Mouse (Mus musculus): ENCODE data around the gene Srsf2. TPM values are rescaled to one million over a fixed set of nuclear protein-coding genes. Genes with fewer than 3 reads are reported as not detected.

Gene Srsf2
- polyA plus RNA-seq, 1 experiment, result 156 TPM

GRCm38 (mm10) chr11:116884061-116884460, 31.2 kb upstream of the Srsf2 start:
- TF ChIP-seq CTCF (IDR thresholded peaks at IDR 0.05; ENCODE audit: control insufficient read depth, insufficient read depth, insufficient replicate concordance, low read depth, low read length), result no peak
- TF ChIP-seq POLR2A (IDR thresholded peaks at IDR 0.05; ENCODE audit: control insufficient read depth, low read depth, low read length), result no peak
- Histone ChIP-seq H3K36me3 (ENCODE audit: control insufficient read depth, insufficient read depth, low read length) (no peaks in the 10 kb centered on the region), H3K4me3 (ENCODE audit: control insufficient read depth, low read depth, low read length) (no peak overlapping the region), H3K4me1 (ENCODE audit: control insufficient read depth, insufficient read depth, low read length) (peaks cover 5% of the 10 kb centered on the region), H3K27ac (ENCODE audit: control insufficient read depth, insufficient read depth, low read depth, low read length) (no peak overlapping the region), H3K27me3 (ENCODE audit: control insufficient read depth, insufficient read depth, low read length) (no peaks in the 10 kb centered on the region)

GRCm38 (mm10) chr11:116882446-116882845, 29.6 kb upstream of the Srsf2 start:
- no peak overlapping the region for H3K4me3 ChIP-seq (ENCODE audit: control insufficient read depth, low read depth, low read length)
- no peak overlapping the region for H3K27ac ChIP-seq (ENCODE audit: control insufficient read depth, insufficient read depth, low read depth, low read length)
- TF ChIP-seq POLR2A (IDR thresholded peaks at IDR 0.05; ENCODE audit: control insufficient read depth, low read depth, low read length) (no peak), CTCF (IDR thresholded peaks at IDR 0.05; ENCODE audit: control insufficient read depth, insufficient read depth, insufficient replicate concordance, low read depth, low read length) (no peak)
- H3K27me3 ChIP-seq (ENCODE audit: control insufficient read depth, insufficient read depth, low read length), result no peaks in the 10 kb centered on the region
- H3K36me3 ChIP-seq (ENCODE audit: control insufficient read depth, insufficient read depth, low read length), result no peaks in the 10 kb centered on the region
- peaks cover 5% of the 10 kb centered on the region for H3K4me1 ChIP-seq (ENCODE audit: control insufficient read depth, insufficient read depth, low read length)

DNA sequence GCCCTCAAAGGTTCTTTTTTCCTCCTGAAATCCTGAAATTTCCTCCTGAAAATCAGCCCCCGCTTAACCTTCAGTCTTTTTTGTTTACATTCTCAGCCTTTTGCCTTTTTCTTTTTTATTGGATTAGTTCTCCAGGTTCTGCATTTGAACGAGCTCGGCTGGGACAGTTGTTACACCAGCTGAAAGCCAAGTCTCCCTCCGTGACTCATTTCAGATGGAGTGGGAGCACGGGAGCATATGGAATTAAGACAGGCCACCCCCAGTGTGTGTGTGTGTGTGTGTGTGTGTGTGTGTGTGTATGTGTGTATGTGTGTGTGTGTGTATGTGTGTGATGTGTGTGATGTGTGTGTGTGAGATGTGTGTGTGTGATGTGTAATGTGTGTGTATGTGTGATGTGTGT, 28.5 kb upstream of the Srsf2 start:
- Histone ChIP-seq H3K27me3 (ENCODE audit: control insufficient read depth, insufficient read depth, low read length) (no peaks in the 10 kb centered on the region), H3K4me3 (ENCODE audit: control insufficient read depth, low read depth, low read length) (no peak overlapping the region), H3K36me3 (ENCODE audit: control insufficient read depth, insufficient read depth, low read length) (no peaks in the 10 kb centered on the region), H3K27ac (ENCODE audit: control insufficient read depth, insufficient read depth, low read depth, low read length) (no peak overlapping the region), H3K4me1 (ENCODE audit: control insufficient read depth, insufficient read depth, low read length) (peaks cover 2% of the 10 kb centered on the region; the same call in 1 of the 2 replicates)
- no peak for TF ChIP-seq CTCF (IDR thresholded peaks at IDR 0.05; ENCODE audit: control insufficient read depth, insufficient read depth, insufficient replicate concordance, low read depth, low read length)
- TF ChIP-seq POLR2A (IDR thresholded peaks at IDR 0.05; ENCODE audit: control insufficient read depth, low read depth, low read length), result no peak

- Histone ChIP-seq H3K27ac (ENCODE audit: control insufficient read depth, insufficient read depth, low read depth, low read length) (no peak overlapping the region), H3K36me3 (ENCODE audit: control insufficient read depth, insufficient read depth, low read length) (no peaks in the 10 kb centered on the region), H3K27me3 (ENCODE audit: control insufficient read depth, insufficient read depth, low read length) (no peaks in the 10 kb centered on the region), H3K4me3 (ENCODE audit: control insufficient read depth, low read depth, low read length) (no peak overlapping the region), H3K4me1 (ENCODE audit: control insufficient read depth, insufficient read depth, low read length) (no peaks in the 10 kb centered on the region)
- TF ChIP-seq CTCF (IDR thresholded peaks at IDR 0.05; ENCODE audit: control insufficient read depth, insufficient read depth, insufficient replicate concordance, low read depth, low read length), result no peak
- no peak for TF ChIP-seq POLR2A (IDR thresholded peaks at IDR 0.05; ENCODE audit: control insufficient read depth, low read depth, low read length)
Measured at GRCm38 (mm10) chr11:116880839-116881238, 27.9 kb upstream of the Srsf2 start.

- H3K4me3 ChIP-seq (ENCODE audit: control insufficient read depth, low read depth, low read length), result no peak overlapping the region
- no peaks in the 10 kb centered on the region for H3K27me3 ChIP-seq (ENCODE audit: control insufficient read depth, insufficient read depth, low read length)
- TF ChIP-seq POLR2A (IDR thresholded peaks at IDR 0.05; ENCODE audit: control insufficient read depth, low read depth, low read length), result no peak
- no peak for TF ChIP-seq CTCF (IDR thresholded peaks at IDR 0.05; ENCODE audit: control insufficient read depth, insufficient read depth, insufficient replicate concordance, low read depth, low read length)
- H3K36me3 ChIP-seq (ENCODE audit: control insufficient read depth, insufficient read depth, low read length), result no peaks in the 10 kb centered on the region; the same call in 1 of the 2 replicates
- no peak overlapping the region for H3K27ac ChIP-seq (ENCODE audit: control insufficient read depth, insufficient read depth, low read depth, low read length)
- no peaks in the 10 kb centered on the region for H3K4me1 ChIP-seq (ENCODE audit: control insufficient read depth, insufficient read depth, low read length)
Measured at GRCm38 (mm10) chr11:116878454-116878853, 25.6 kb upstream of the Srsf2 start.

GRCm38 (mm10) chr11:116873987-116874386, 21.1 kb upstream of the Srsf2 start:
- Histone ChIP-seq H3K27me3 (ENCODE audit: control insufficient read depth, insufficient read depth, low read length) (no peaks in the 10 kb centered on the region), H3K4me1 (ENCODE audit: control insufficient read depth, insufficient read depth, low read length) (no peaks in the 10 kb centered on the region), H3K4me3 (ENCODE audit: control insufficient read depth, low read depth, low read length) (no peak overlapping the region), H3K27ac (ENCODE audit: control insufficient read depth, insufficient read depth, low read depth, low read length) (no peak overlapping the region), H3K36me3 (ENCODE audit: control insufficient read depth, insufficient read depth, low read length) (peaks cover 3% of the 10 kb centered on the region)
- no peak for TF ChIP-seq POLR2A (IDR thresholded peaks at IDR 0.05; ENCODE audit: control insufficient read depth, low read depth, low read length)
- TF ChIP-seq CTCF (IDR thresholded peaks at IDR 0.05; ENCODE audit: control insufficient read depth, insufficient read depth, insufficient replicate concordance, low read depth, low read length), result no peak

- H3K4me3 ChIP-seq (ENCODE audit: control insufficient read depth, low read depth, low read length), result no peak overlapping the region
- H3K27ac ChIP-seq (ENCODE audit: control insufficient read depth, insufficient read depth, low read depth, low read length), result no peak overlapping the region
- TF ChIP-seq CTCF (IDR thresholded peaks at IDR 0.05; ENCODE audit: control insufficient read depth, insufficient read depth, insufficient replicate concordance, low read depth, low read length), result no peak
- no peak for TF ChIP-seq POLR2A (IDR thresholded peaks at IDR 0.05; ENCODE audit: control insufficient read depth, low read depth, low read length)
- no peaks in the 10 kb centered on the region for H3K27me3 ChIP-seq (ENCODE audit: control insufficient read depth, insufficient read depth, low read length)
- H3K36me3 ChIP-seq (ENCODE audit: control insufficient read depth, insufficient read depth, low read length), result peaks cover 6% of the 10 kb centered on the region
- no peaks in the 10 kb centered on the region for H3K4me1 ChIP-seq (ENCODE audit: control insufficient read depth, insufficient read depth, low read length)
Measured at GRCm38 (mm10) chr11:116871538-116871937, 18.6 kb upstream of the Srsf2 start.

DNA sequence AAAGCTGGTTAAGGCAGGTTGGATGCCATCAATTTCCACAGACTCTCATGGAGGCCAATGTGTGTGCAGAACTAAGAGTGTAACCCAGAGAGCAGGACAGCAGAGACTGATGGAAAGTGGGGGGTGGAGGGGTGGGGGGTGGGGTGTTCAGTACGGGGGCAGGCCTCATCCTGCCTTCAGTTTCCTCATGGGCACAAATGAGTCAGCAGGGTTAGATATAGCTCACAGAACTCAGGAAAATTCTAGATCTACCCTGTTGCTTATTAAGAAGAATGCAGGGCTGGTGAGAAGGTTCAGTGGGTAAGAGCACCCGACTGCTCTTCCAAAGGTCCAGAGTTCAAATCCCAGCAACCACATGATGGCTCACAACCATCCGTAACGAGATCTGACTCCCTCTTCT, 16.7 kb upstream of the Srsf2 start:
- Histone ChIP-seq H3K36me3 (ENCODE audit: control insufficient read depth, insufficient read depth, low read length) (peaks cover 8% of the 10 kb centered on the region), H3K4me1 (ENCODE audit: control insufficient read depth, insufficient read depth, low read length) (no peaks in the 10 kb centered on the region), H3K4me3 (ENCODE audit: control insufficient read depth, low read depth, low read length) (no peak overlapping the region), H3K27ac (ENCODE audit: control insufficient read depth, insufficient read depth, low read depth, low read length) (no peak overlapping the region), H3K27me3 (ENCODE audit: control insufficient read depth, insufficient read depth, low read length) (no peaks in the 10 kb centered on the region)
- TF ChIP-seq POLR2A (IDR thresholded peaks at IDR 0.05; ENCODE audit: control insufficient read depth, low read depth, low read length) (no peak), CTCF (IDR thresholded peaks at IDR 0.05; ENCODE audit: control insufficient read depth, insufficient read depth, insufficient replicate concordance, low read depth, low read length) (no peak)
